Mouse (Mus musculus) C2C12 (cell line): ENCODE measurements around the gene Npr1. TPM values are rescaled to one million over a fixed set of nuclear protein-coding genes. Genes with fewer than 3 reads are reported as not detected.

Experiments used
- H3K27me3 ChIP-seq: one replicate; pipeline ENCODE4 v1.6.1; 2011; ENCODE audit not compliant: control insufficient read depth, insufficient read depth, insufficient read length
- H3K36me3 ChIP-seq: one replicate; pipeline ENCODE4 v1.6.1; 2011; ENCODE audit not compliant: control insufficient read depth, insufficient read depth
- H3K4me3 ChIP-seq: one replicate; pipeline ENCODE4 v1.5.1; 2011; ENCODE audit warnings: mild to moderate bottlenecking, control low read depth; ENCODE audit not compliant: poor library complexity, insufficient read depth, severe bottlenecking
- H3K79me2 ChIP-seq: one replicate; pipeline ENCODE4 v1.6.1; 2011; ENCODE audit not compliant: control insufficient read depth, insufficient read depth
- H3K79me3 ChIP-seq: one replicate; pipeline ENCODE4 v1.6.1; 2011; ENCODE audit warnings: low read depth, control low read depth
- H3ac ChIP-seq: one replicate; pipeline ENCODE3; 2011; ENCODE audit warnings: low read depth; ENCODE audit not compliant: control insufficient read depth, insufficient read length
- CEBPB ChIP-seq: IDR thresholded peaks from one replicate; pipeline ENCODE4 v1.6.1; 2011; ENCODE audit warnings: low read depth, mild to moderate bottlenecking, control low read depth, moderate library complexity
- CTCF ChIP-seq: IDR thresholded peaks from one replicate; pipeline ENCODE4 v1.5.1; 2011; ENCODE audit not compliant: control insufficient read depth, insufficient read depth, insufficient read length
- FOSL1 ChIP-seq: IDR thresholded peaks from one replicate; pipeline ENCODE4 v1.8.0; 2011; ENCODE audit warnings: mild to moderate bottlenecking, low read length; ENCODE audit not compliant: poor library complexity, insufficient read depth, severe bottlenecking
- MAX ChIP-seq: IDR thresholded peaks from one replicate; pipeline ENCODE4 v1.6.1; 2011; ENCODE audit warnings: mild to moderate bottlenecking, control low read depth
- MYOD1 ChIP-seq: IDR thresholded peaks from one replicate; pipeline ENCODE4 v1.6.1; 2011; ENCODE audit warnings: low read depth; ENCODE audit not compliant: control insufficient read depth, insufficient read length
- MYOG ChIP-seq: IDR thresholded peaks from one replicate; pipeline ENCODE4 v1.6.1; 2011; ENCODE audit not compliant: control insufficient read depth, insufficient read length; ENCODE audit errors: extremely low read depth
- USF1 ChIP-seq: IDR thresholded peaks from one replicate; pipeline ENCODE4 v1.6.1; 2011; ENCODE audit warnings: low read depth, mild to moderate bottlenecking, control low read depth, moderate library complexity
- polyA plus RNA-seq: library from polyadenylated mRNA; unstranded; fragments of >200 nt; fragmentation: generic; extraction: Trizol; gene quantifications from one replicate; pipeline ENCODE4 v1.2.1, GENCODE M21; 2012; ENCODE audit warnings: missing spikeins

Gene Npr1
- polyA plus RNA-seq, 1 experiment: 1.0 TPM

- Histone ChIP-seq H3K36me3 (peaks cover 56% of the 10 kb centered on the region), H3K79me2 (peaks cover 52% of the 10 kb centered on the region), H3ac (no peak overlapping the region), H3K79me3 (peaks cover 17% of the 10 kb centered on the region), H3K4me3 (no peak overlapping the region), H3K27me3 (no peaks in the 10 kb centered on the region)
- TF ChIP-seq CTCF (no peak), MAX (no peak), MYOD1 (no peak), FOSL1 (no peak), CEBPB (no peak), MYOG (no peak), USF1 (no peak)
Observed at GRCm38 (mm10) chr3:90427574-90427973, 38.1 kb downstream of the Npr1 start.

GRCm38 (mm10) chr3:90425499-90425898 is 40.2 kb downstream of the Npr1 start:
- H3K27me3 ChIP-seq: no peaks in the 10 kb centered on the region
- H3K4me3 ChIP-seq: no peak overlapping the region
- H3K79me3 ChIP-seq: peaks cover 5% of the 10 kb centered on the region
- peaks cover 70% of the 10 kb centered on the region for H3K36me3 ChIP-seq
- no peak overlapping the region for H3ac ChIP-seq
- no peak for TF ChIP-seq FOSL1
- no peak for TF ChIP-seq CEBPB
- no peak for TF ChIP-seq CTCF
- TF ChIP-seq USF1: no peak
- TF ChIP-seq MYOD1: no peak
- no peak for TF ChIP-seq MAX
- TF ChIP-seq MYOG: no peak
- peaks cover 32% of the 10 kb centered on the region for H3K79me2 ChIP-seq

- TF ChIP-seq MYOG: no peak
- no peak for TF ChIP-seq CEBPB
- TF ChIP-seq USF1: no peak
- no peak for TF ChIP-seq FOSL1
- TF ChIP-seq MYOD1: no peak
- no peak for TF ChIP-seq CTCF
- no peak for TF ChIP-seq MAX
- Histone ChIP-seq H3K36me3 (peaks cover 59% of the 10 kb centered on the region), H3K27me3 (no peaks in the 10 kb centered on the region), H3K4me3 (no peak overlapping the region), H3ac (no peak overlapping the region), H3K79me3 (peaks cover 5% of the 10 kb centered on the region), H3K79me2 (peaks cover 19% of the 10 kb centered on the region)
Observed at GRCm38 (mm10) chr3:90423549-90423948, 42.1 kb downstream of the Npr1 start.

GRCm38 (mm10) chr3:90420696-90421095 is 45.0 kb downstream of the Npr1 start:
- Histone ChIP-seq H3K79me3 (peaks cover 2% of the 10 kb centered on the region), H3K36me3 (peaks cover 65% of the 10 kb centered on the region), H3K4me3 (no peak overlapping the region), H3K79me2 (peaks cover 6% of the 10 kb centered on the region), H3ac (no peak overlapping the region), H3K27me3 (no peaks in the 10 kb centered on the region)
- TF ChIP-seq CTCF: no peak
- TF ChIP-seq CEBPB: no peak

- H3K36me3 ChIP-seq: peaks cover 84% of the 10 kb centered on the region
- H3K27me3 ChIP-seq: no peaks in the 10 kb centered on the region
- no peaks in the 10 kb centered on the region for H3K79me2 ChIP-seq
- TF ChIP-seq MAX: no peak
- TF ChIP-seq FOSL1: no peak
- no peak for TF ChIP-seq MYOG
- no peak overlapping the region for H3ac ChIP-seq
- no peak overlapping the region for H3K4me3 ChIP-seq
- no peaks in the 10 kb centered on the region for H3K79me3 ChIP-seq
Observed at GRCm38 (mm10) chr3:90413011-90413396, 52.7 kb downstream of the Npr1 start.

- no peak overlapping the region for H3K4me3 ChIP-seq
- H3K36me3 ChIP-seq: peaks cover 88% of the 10 kb centered on the region
- no peaks in the 10 kb centered on the region for H3K79me3 ChIP-seq
- H3K79me2 ChIP-seq: no peaks in the 10 kb centered on the region
- no peaks in the 10 kb centered on the region for H3K27me3 ChIP-seq
- no peak overlapping the region for H3ac ChIP-seq
- TF ChIP-seq MYOG: no peak
- TF ChIP-seq CTCF: peak; percentile 79
Observed at GRCm38 (mm10) chr3:90412312-90413010, 53.2 kb downstream of the Npr1 start.
